Mouse (Mus musculus) limb, embryonic 15.5 days (tissue): ENCODE results near the gene Lrrtm3. TPM values are rescaled to one million over a fixed set of nuclear protein-coding genes. Genes with fewer than 3 reads are reported as not detected.

Experiments
- ATAC-seq: fragments of 200-750 bp; cut with Nextera tagmentation; 2 replicates; pipeline ENCODE4 v1.8.0; 2017; ENCODE audit warnings: low read depth, moderate TSS enrichment; ENCODE audit not compliant: insufficient number of reproducible peaks, low FRiP score, low TSS enrichment
- H3K27ac ChIP-seq: fragments of 300-500 bp; sonication (generic); 2 replicates; pipeline ENCODE4 v1.5.1; 2015; ENCODE audit warnings: moderate library complexity, mild to moderate bottlenecking, inconsistent platforms
- H3K27me3 ChIP-seq: fragments of 300-500 bp; sonication (generic); 2 replicates; pipeline ENCODE4 v1.6.1; 2015; ENCODE audit warnings: inconsistent platforms
- H3K36me3 ChIP-seq: fragments of 300-500 bp; sonication (generic); 2 replicates; pipeline ENCODE4 v1.6.1; 2015; ENCODE audit warnings: inconsistent platforms
- H3K4me1 ChIP-seq: fragments of 300-500 bp; sonication (generic); 2 replicates; pipeline ENCODE4 v1.6.1; 2015; ENCODE audit warnings: inconsistent platforms
- H3K4me2 ChIP-seq: fragments of 300-500 bp; sonication (generic); 2 replicates; pipeline ENCODE4 v1.6.1; 2015; ENCODE audit warnings: mild to moderate bottlenecking, inconsistent platforms
- H3K4me3 ChIP-seq: fragments of 300-500 bp; sonication (generic); 2 replicates; pipeline ENCODE4 v1.5.1; 2015; ENCODE audit warnings: mild to moderate bottlenecking, inconsistent platforms
- H3K9ac ChIP-seq: fragments of 300-500 bp; sonication (generic); 2 replicates; pipeline ENCODE4 v1.6.1; 2015; ENCODE audit warnings: inconsistent platforms
- H3K9me3 ChIP-seq: fragments of 300-500 bp; sonication (generic); 2 replicates; pipeline ENCODE4 v1.6.1; 2016; ENCODE audit warnings: inconsistent platforms
- WGBS: fragments of 180-500 bp; shearing (Covaris S2); methylation state at CpG from one replicate; pipeline ENCODE4 v1.1.7; 2015; 5-methylcytosine and 5-hydroxymethylcytosine counted together
- polyA plus RNA-seq: library from polyadenylated mRNA; unstranded; fragments of >200 nt; fragmentation: Nextera tagmentation; extraction: Ambion mirVana; gene quantifications from 2 replicates; pipeline ENCODE4 v1.2.1, GENCODE M21; 2015

The Lrrtm3 gene
- polyA plus RNA-seq, 1 experiment from 2014 or later = 3.2 TPM

GRCm38 (mm10) chr10:64039760-64040535, 50.1 kb downstream of the Lrrtm3 start:
- Histone ChIP-seq H3K9me3 (no peaks in the 10 kb centered on the region), H3K9ac (no peak overlapping the region), H3K36me3 (no peaks in the 10 kb centered on the region), H3K27me3 (no peaks in the 10 kb centered on the region), H3K4me3 (no peak overlapping the region), H3K4me2 (0 out of 2 replicates have a peak overlapping the region, but pooled peaks have one; percentile 12), H3K27ac (peak overlapping the region; percentile 63), H3K4me1 (peaks cover 22% of the 10 kb centered on the region)
- WGBS = 51% methylated on average over 17 of the region's 17 CpGs
- peak; percentile 69; the same call in 1 of the 2 replicates for ATAC-seq

- no peaks in the 10 kb centered on the region for H3K27me3 ChIP-seq
Observed at GRCm38 (mm10) chr10:64030901-64031300, 59.2 kb downstream of the Lrrtm3 start.

GRCm38 (mm10) chr10:64023340-64023739, 66.7 kb downstream of the Lrrtm3 start:
- H3K9me3 ChIP-seq = no peaks in the 10 kb centered on the region
- H3K4me1 ChIP-seq = no peaks in the 10 kb centered on the region
- 90% methylated on average over 6 of the region's 6 CpGs for WGBS
- H3K4me3 ChIP-seq = no peak overlapping the region
- no peak overlapping the region for H3K4me2 ChIP-seq
- H3K27me3 ChIP-seq = no peaks in the 10 kb centered on the region
- no peak overlapping the region for H3K27ac ChIP-seq
- no peaks in the 10 kb centered on the region for H3K36me3 ChIP-seq
- no peak for ATAC-seq
- H3K9ac ChIP-seq = no peak overlapping the region

More at GRCm38 (mm10) chr10:64030901-64031300, 59.2 kb downstream of the Lrrtm3 start:
- H3K4me2 ChIP-seq = no peak overlapping the region
- H3K9me3 ChIP-seq = no peaks in the 10 kb centered on the region
- no peaks in the 10 kb centered on the region for H3K36me3 ChIP-seq
- no peaks in the 10 kb centered on the region for H3K4me1 ChIP-seq
- no peak for ATAC-seq
- H3K4me3 ChIP-seq = no peak overlapping the region
- H3K9ac ChIP-seq = no peak overlapping the region
- no peak overlapping the region for H3K27ac ChIP-seq

- Histone ChIP-seq H3K9ac (no peak overlapping the region), H3K36me3 (no peaks in the 10 kb centered on the region), H3K4me1 (no peaks in the 10 kb centered on the region), H3K27ac (no peak overlapping the region), H3K4me2 (no peak overlapping the region), H3K27me3 (no peaks in the 10 kb centered on the region), H3K4me3 (no peak overlapping the region), H3K9me3 (no peaks in the 10 kb centered on the region)
- WGBS = 87% methylated on average over 1 of the region's 1 CpGs
- no peak for ATAC-seq
Observed at GRCm38 (mm10) chr10:64020347-64020746, 69.7 kb downstream of the Lrrtm3 start.

- no peaks in the 10 kb centered on the region for H3K9me3 ChIP-seq
- 82% methylated on average over 9 of the region's 9 CpGs for WGBS
- no peak overlapping the region for H3K9ac ChIP-seq
- H3K27ac ChIP-seq = no peak overlapping the region
- H3K36me3 ChIP-seq = no peaks in the 10 kb centered on the region
- no peak for ATAC-seq
- no peaks in the 10 kb centered on the region for H3K27me3 ChIP-seq
- H3K4me1 ChIP-seq = no peaks in the 10 kb centered on the region
- H3K4me3 ChIP-seq = no peak overlapping the region
- H3K4me2 ChIP-seq = no peak overlapping the region
Observed at GRCm38 (mm10) chr10:64001996-64002395, 88.1 kb downstream of the Lrrtm3 start.

- no peak for ATAC-seq
- 74% methylated on average over 6 of the region's 6 CpGs for WGBS
- H3K36me3 ChIP-seq = no peaks in the 10 kb centered on the region
- no peaks in the 10 kb centered on the region for H3K4me1 ChIP-seq
- H3K27ac ChIP-seq = no peak overlapping the region
- no peak overlapping the region for H3K4me3 ChIP-seq
- no peak overlapping the region for H3K4me2 ChIP-seq
- no peak overlapping the region for H3K9ac ChIP-seq
- no peaks in the 10 kb centered on the region for H3K27me3 ChIP-seq
- no peaks in the 10 kb centered on the region for H3K9me3 ChIP-seq
Observed at GRCm38 (mm10) chr10:64001531-64001930, 88.5 kb downstream of the Lrrtm3 start.

GRCm38 (mm10) chr10:63994251-63994650, 95.8 kb downstream of the Lrrtm3 start:
- 77% methylated on average over 5 of the region's 5 CpGs for WGBS
- no peak overlapping the region for H3K4me2 ChIP-seq

GRCm38 (mm10) chr10:63985576-63985975, 104.5 kb downstream of the Lrrtm3 start:
- Histone ChIP-seq H3K4me3 (no peak overlapping the region), H3K9me3 (no peaks in the 10 kb centered on the region), H3K4me1 (no peaks in the 10 kb centered on the region), H3K36me3 (no peaks in the 10 kb centered on the region), H3K9ac (no peak overlapping the region), H3K27ac (no peak overlapping the region), H3K27me3 (no peaks in the 10 kb centered on the region), H3K4me2 (no peak overlapping the region)
- no peak for ATAC-seq
- WGBS = 71% methylated on average over 4 of the region's 4 CpGs

More at GRCm38 (mm10) chr10:63994251-63994650, 95.8 kb downstream of the Lrrtm3 start:
- no peaks in the 10 kb centered on the region for H3K36me3 ChIP-seq
- no peak overlapping the region for H3K9ac ChIP-seq
- no peaks in the 10 kb centered on the region for H3K4me1 ChIP-seq
- no peak overlapping the region for H3K4me3 ChIP-seq
- no peaks in the 10 kb centered on the region for H3K9me3 ChIP-seq
- ATAC-seq = no peak
- H3K27ac ChIP-seq = no peak overlapping the region
- H3K27me3 ChIP-seq = no peaks in the 10 kb centered on the region

- 0 out of 2 replicates have a peak, but pooled peaks cover 2% of the 10 kb centered on the region for H3K4me1 ChIP-seq
- no peak overlapping the region for H3K27ac ChIP-seq
- no peak overlapping the region for H3K4me2 ChIP-seq
- H3K9me3 ChIP-seq = no peaks in the 10 kb centered on the region
- ATAC-seq = no peak
- no peaks in the 10 kb centered on the region for H3K27me3 ChIP-seq
- H3K36me3 ChIP-seq = no peaks in the 10 kb centered on the region
- H3K4me3 ChIP-seq = no peak overlapping the region
- 85% methylated on average over 2 of the region's 2 CpGs for WGBS
- no peak overlapping the region for H3K9ac ChIP-seq
Observed at GRCm38 (mm10) chr10:63979410-63979809, 110.7 kb downstream of the Lrrtm3 start.

- Histone ChIP-seq H3K4me2 (no peak overlapping the region), H3K9ac (no peak overlapping the region), H3K36me3 (no peaks in the 10 kb centered on the region), H3K27me3 (no peaks in the 10 kb centered on the region), H3K4me3 (no peak overlapping the region), H3K4me1 (0 out of 2 replicates have a peak, but pooled peaks cover 2% of the 10 kb centered on the region), H3K27ac (no peak overlapping the region), H3K9me3 (no peaks in the 10 kb centered on the region)
- WGBS = 53% methylated on average over 5 of the region's 5 CpGs
- no peak for ATAC-seq
Observed at GRCm38 (mm10) chr10:63978969-63979368, 111.1 kb downstream of the Lrrtm3 start.

- Histone ChIP-seq H3K27me3 (no peaks in the 10 kb centered on the region), H3K36me3 (no peaks in the 10 kb centered on the region), H3K4me2 (peak overlapping the region; percentile 36; the same call in 1 of the 2 replicates), H3K9ac (no peak overlapping the region), H3K27ac (no peak overlapping the region), H3K9me3 (no peaks in the 10 kb centered on the region), H3K4me3 (no peak overlapping the region), H3K4me1 (0 out of 2 replicates have a peak, but pooled peaks cover 2% of the 10 kb centered on the region)
- no peak for ATAC-seq
- 41% methylated on average over 3 of the region's 3 CpGs for WGBS
Observed at GRCm38 (mm10) chr10:63978535-63978934, 111.5 kb downstream of the Lrrtm3 start.

- ATAC-seq = no peak
- Histone ChIP-seq H3K36me3 (no peaks in the 10 kb centered on the region), H3K4me3 (peak overlapping the region; percentile 13; the same call in 1 of the 2 replicates), H3K4me2 (peak overlapping the region; percentile 36), H3K27ac (0 out of 2 replicates have a peak overlapping the region, but pooled peaks have one; percentile 22), H3K9ac (no peak overlapping the region), H3K27me3 (no peaks in the 10 kb centered on the region), H3K9me3 (no peaks in the 10 kb centered on the region), H3K4me1 (0 out of 2 replicates have a peak, but pooled peaks cover 2% of the 10 kb centered on the region)
- 15% methylated on average over 11 of the region's 11 CpGs for WGBS
Observed at GRCm38 (mm10) chr10:63978101-63978500, 112.0 kb downstream of the Lrrtm3 start.
